Mouse (Mus musculus): Measurements from ENCODE around the gene Gm11232. TPM values are rescaled to one million over a fixed set of nuclear protein-coding genes. Genes with fewer than 3 reads are reported as not detected.

The Gm11232 gene
- polyA plus RNA-seq, 1 experiment: not detected

GRCm38 (mm10) chr4:71727611-71728010, 30.2 kb downstream of the Gm11232 start:
- H3K27me3 ChIP-seq (ENCODE audit: control insufficient read depth): no peaks in the 10 kb centered on the region
- no peaks in the 10 kb centered on the region for H3K36me3 ChIP-seq (ENCODE audit: control insufficient read depth)
- no peaks in the 10 kb centered on the region for H3K4me1 ChIP-seq (ENCODE audit: control insufficient read depth)
- peaks cover 8% of the 10 kb centered on the region for H3K9me3 ChIP-seq (ENCODE audit: control insufficient read depth, low read length)
- H3K4me3 ChIP-seq (replicated peaks): no peak overlapping the region
- TF ChIP-seq TAL1 (IDR thresholded peaks at IDR 0.05; ENCODE audit: low read length) (no peak), GATA1 (IDR thresholded peaks at IDR 0.05; ENCODE audit: low read length) (no peak)

GRCm38 (mm10) chr4:71727056-71727455, 30.7 kb downstream of the Gm11232 start:
- TF ChIP-seq TAL1 (IDR thresholded peaks at IDR 0.05; ENCODE audit: low read length) (no peak), GATA1 (IDR thresholded peaks at IDR 0.05; ENCODE audit: low read length) (no peak)
- Histone ChIP-seq H3K4me1 (ENCODE audit: control insufficient read depth) (no peaks in the 10 kb centered on the region), H3K9me3 (ENCODE audit: control insufficient read depth, low read length) (peaks cover 5% of the 10 kb centered on the region; the same call in 1 of the 2 replicates), H3K4me3 (replicated peaks) (no peak overlapping the region), H3K27me3 (ENCODE audit: control insufficient read depth) (no peaks in the 10 kb centered on the region), H3K36me3 (ENCODE audit: control insufficient read depth) (no peaks in the 10 kb centered on the region)

- no peak for TF ChIP-seq TAL1 (IDR thresholded peaks at IDR 0.05; ENCODE audit: low read length)
- no peak for TF ChIP-seq GATA1 (IDR thresholded peaks at IDR 0.05; ENCODE audit: low read length)
- Histone ChIP-seq H3K36me3 (ENCODE audit: control insufficient read depth) (no peaks in the 10 kb centered on the region), H3K4me1 (ENCODE audit: control insufficient read depth) (no peaks in the 10 kb centered on the region), H3K4me3 (replicated peaks) (no peak overlapping the region), H3K9me3 (ENCODE audit: control insufficient read depth, low read length) (peaks cover 5% of the 10 kb centered on the region; the same call in 1 of the 2 replicates), H3K27me3 (ENCODE audit: control insufficient read depth) (no peaks in the 10 kb centered on the region)
Measured at GRCm38 (mm10) chr4:71725889-71726288, 31.9 kb downstream of the Gm11232 start.

Measured in erythroblast, embryonic 14.5 days (primary cell).